Mouse (Mus musculus) testis, postnatal 10 days (tissue): ENCODE results near the gene Arhgap31.
A peak's percentile ranks its signal among the peaks of the same experiment; 100 is the strongest.

ENCODE experiments used
- DNase-seq: peaks from one replicate; pipeline ENCODE4 v3.0.0; 2021; ENCODE audit warnings: low spot score

Gene Arhgap31

GRCm38 (mm10) chr16:38651306-38651705 is 61.8 kb downstream of the Arhgap31 start:
- no peak for DNase-seq

GRCm38 (mm10) chr16:38649431-38649827 is 63.6 kb downstream of the Arhgap31 start:
- no peak for DNase-seq

GRCm38 (mm10) chr16:38648783-38649430 is 64.2 kb downstream of the Arhgap31 start:
- no peak for DNase-seq

- DNase-seq, result no peak
Observed at GRCm38 (mm10) chr16:38648155-38648554, 64.9 kb downstream of the Arhgap31 start.

- no peak for DNase-seq
Observed at GRCm38 (mm10) chr16:38644455-38644854, 68.6 kb downstream of the Arhgap31 start.

GRCm38 (mm10) chr16:38637085-38637484 is 76.0 kb downstream of the Arhgap31 start:
- DNase-seq, result peak; percentile 61

GRCm38 (mm10) chr16:38636682-38637081 is 76.4 kb downstream of the Arhgap31 start:
- no peak for DNase-seq

- DNase-seq, result no peak
Observed at GRCm38 (mm10) chr16:38635833-38636390, 77.2 kb downstream of the Arhgap31 start.

- DNase-seq, result peak; percentile 79
Observed at GRCm38 (mm10) chr16:38632147-38632546, 80.9 kb downstream of the Arhgap31 start.

GRCm38 (mm10) chr16:38625811-38626369 is 87.2 kb downstream of the Arhgap31 start:
- no peak for DNase-seq

- no peak for DNase-seq
Observed at GRCm38 (mm10) chr16:38625411-38625810, 87.7 kb downstream of the Arhgap31 start.

- DNase-seq, result no peak
Observed at GRCm38 (mm10) chr16:38624303-38624702, 88.8 kb downstream of the Arhgap31 start.

GRCm38 (mm10) chr16:38622283-38622682 is 90.8 kb downstream of the Arhgap31 start:
- no peak for DNase-seq

- DNase-seq, result no peak
Observed at GRCm38 (mm10) chr16:38620696-38621450, 92.2 kb downstream of the Arhgap31 start.

GRCm38 (mm10) chr16:38619054-38619453 is 94.0 kb downstream of the Arhgap31 start:
- DNase-seq, result peak; percentile 89

GRCm38 (mm10) chr16:38617977-38618376 is 95.1 kb downstream of the Arhgap31 start:
- DNase-seq, result no peak

GRCm38 (mm10) chr16:38613646-38614045 is 99.4 kb downstream of the Arhgap31 start:
- DNase-seq, result no peak

- DNase-seq, result no peak
Observed at GRCm38 (mm10) chr16:38612646-38613045, 100.4 kb downstream of the Arhgap31 start.

- DNase-seq, result no peak
Observed at GRCm38 (mm10) chr16:38609092-38609491, 104.0 kb downstream of the Arhgap31 start.

GRCm38 (mm10) chr16:38608687-38609086 is 104.4 kb downstream of the Arhgap31 start:
- no peak for DNase-seq

- no peak for DNase-seq
Observed at GRCm38 (mm10) chr16:38606509-38606908, 106.6 kb downstream of the Arhgap31 start.

- DNase-seq, result no peak
Observed at GRCm38 (mm10) chr16:38602989-38603804, 109.9 kb downstream of the Arhgap31 start.
